Mouse (Mus musculus): ENCODE results near the gene Npas2. TPM values are rescaled to one million over a fixed set of nuclear protein-coding genes. Genes with fewer than 3 reads are reported as not detected.
A peak's percentile ranks its signal among the peaks of the same experiment; 100 is the strongest.

The Npas2 gene
- total and polyA plus RNA-seq, 2 experiments from 2014 or later = 3.5 to 3.7 TPM

DNA sequence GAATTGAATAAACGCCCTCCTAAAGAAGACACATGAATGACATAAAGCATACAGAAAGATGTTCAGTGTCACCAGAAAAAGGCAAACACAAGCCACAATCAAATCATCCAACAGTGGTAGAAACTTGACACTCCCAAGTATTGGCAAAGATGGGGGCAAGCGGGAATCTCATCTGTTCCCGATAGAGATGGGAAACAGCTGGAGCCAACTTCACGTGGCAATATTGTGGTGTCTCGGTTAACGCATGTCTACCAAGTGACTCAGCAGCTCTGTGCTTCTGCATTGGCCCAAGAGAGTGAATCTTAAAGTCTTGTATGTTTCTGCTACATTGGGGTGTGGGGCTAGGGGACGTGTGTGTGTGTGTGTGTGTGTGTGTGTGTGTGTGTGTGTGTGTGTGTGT lies 89.8 kb downstream of the Npas2 start:
- no peak overlapping the region for H3K4me2 ChIP-seq (ENCODE audit: low read depth, low read length)
- H3K4me1 ChIP-seq (ENCODE audit: control insufficient read depth, insufficient read depth) = peaks cover 55% of the 10 kb centered on the region
- no peak overlapping the region for H3K27ac ChIP-seq (ENCODE audit: low read depth)
- no peak overlapping the region for H3K9ac ChIP-seq (replicated peaks; ENCODE audit: low read depth, low read length)
- H3K36me3 ChIP-seq (replicated peaks; ENCODE audit: control insufficient read depth, insufficient read depth, low read length) = no peaks in the 10 kb centered on the region
- no peak for DNase-seq (ENCODE audit: low spot score)
- H3K27me3 ChIP-seq (ENCODE audit: control insufficient read depth, insufficient read depth, low read length) = no peaks in the 10 kb centered on the region
- no peaks in the 10 kb centered on the region for H3K9me3 ChIP-seq (replicated peaks; ENCODE audit: control insufficient read depth, low read length)
- 82% methylated on average over 7 of the region's 7 CpGs for WGBS
- no peak overlapping the region for H3K4me3 ChIP-seq (ENCODE audit: low read depth, low read length)
- no peak for ATAC-seq (ENCODE audit: insufficient read depth, low read depth)
- no peak for TF ChIP-seq EP300 (IDR thresholded peaks at IDR 0.05; ENCODE audit: low read depth)
- no peak for TF ChIP-seq CTCF (IDR thresholded peaks at IDR 0.05; ENCODE audit: low read depth)

DNA sequence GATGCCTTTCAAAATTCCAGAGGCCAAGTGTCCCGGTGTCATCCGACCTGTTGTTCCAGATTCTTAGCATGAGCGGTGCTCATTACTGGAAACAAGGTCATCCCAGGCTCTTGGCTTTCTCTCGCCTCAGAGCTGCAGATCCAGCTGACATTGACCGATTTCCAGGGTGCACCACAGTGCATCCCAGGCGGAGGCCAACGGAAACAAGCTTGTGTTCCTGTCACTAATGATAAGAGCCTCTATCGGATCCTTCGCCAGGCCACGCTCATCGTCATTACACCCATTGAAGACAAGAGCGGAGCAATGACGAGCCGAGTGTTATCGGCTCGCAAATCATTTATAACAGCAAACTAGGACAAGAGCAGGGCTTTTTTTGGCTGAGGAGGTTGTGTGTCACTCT lies 91.3 kb downstream of the Npas2 start:
- Histone ChIP-seq H3K4me2 (ENCODE audit: low read depth, low read length) (no peak overlapping the region), H3K36me3 (replicated peaks; ENCODE audit: control insufficient read depth, insufficient read depth, low read length) (no peaks in the 10 kb centered on the region), H3K9me3 (replicated peaks; ENCODE audit: control insufficient read depth, low read length) (no peaks in the 10 kb centered on the region), H3K27me3 (ENCODE audit: control insufficient read depth, insufficient read depth, low read length) (no peaks in the 10 kb centered on the region), H3K27ac (ENCODE audit: low read depth) (no peak overlapping the region), H3K4me1 (ENCODE audit: control insufficient read depth, insufficient read depth) (peaks cover 49% of the 10 kb centered on the region), H3K4me3 (ENCODE audit: low read depth, low read length) (no peak overlapping the region), H3K9ac (replicated peaks; ENCODE audit: low read depth, low read length) (no peak overlapping the region)
- ATAC-seq (ENCODE audit: insufficient read depth, low read depth) (no peak), DNase-seq (ENCODE audit: low spot score) (no peak)
- 55% methylated on average over 16 of the region's 16 CpGs for WGBS
- no peak for TF ChIP-seq CTCF (IDR thresholded peaks at IDR 0.05; ENCODE audit: low read depth)
- no peak for TF ChIP-seq EP300 (IDR thresholded peaks at IDR 0.05; ENCODE audit: low read depth)

DNA sequence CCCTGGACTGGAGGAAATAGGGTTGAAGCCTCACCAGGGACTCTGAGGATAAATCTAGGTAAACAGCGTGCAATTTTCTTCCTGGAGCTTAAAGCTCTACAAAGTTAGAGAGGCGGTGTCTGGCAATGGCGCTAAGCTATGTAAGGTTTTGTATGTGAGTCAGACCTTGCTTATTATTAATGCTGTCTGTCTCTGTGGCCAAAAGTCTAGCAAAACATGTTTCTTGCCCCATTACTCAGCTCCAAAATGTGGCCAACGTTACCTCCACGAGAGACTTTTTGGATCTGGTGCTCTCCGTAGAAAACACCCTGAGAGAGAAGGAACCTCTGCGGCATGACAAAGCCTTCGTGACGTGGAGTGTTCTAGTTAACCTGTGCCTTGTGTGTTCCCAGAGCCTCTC lies 93.5 kb downstream of the Npas2 start:
- no peaks in the 10 kb centered on the region for H3K27me3 ChIP-seq (ENCODE audit: control insufficient read depth, insufficient read depth, low read length)
- H3K4me3 ChIP-seq (ENCODE audit: low read depth, low read length) = no peak overlapping the region
- TF ChIP-seq CTCF (IDR thresholded peaks at IDR 0.05; ENCODE audit: low read depth) (no peak), EP300 (IDR thresholded peaks at IDR 0.05; ENCODE audit: low read depth) (no peak)
- H3K36me3 ChIP-seq (replicated peaks; ENCODE audit: control insufficient read depth, insufficient read depth, low read length) = no peaks in the 10 kb centered on the region
- 92% methylated on average over 9 of the region's 9 CpGs for WGBS
- H3K4me1 ChIP-seq (ENCODE audit: control insufficient read depth, insufficient read depth) = peaks cover 33% of the 10 kb centered on the region
- ATAC-seq (ENCODE audit: insufficient read depth, low read depth) (no peak), DNase-seq (ENCODE audit: low spot score) (no peak)
- no peak overlapping the region for H3K4me2 ChIP-seq (ENCODE audit: low read depth, low read length)
- no peak overlapping the region for H3K9ac ChIP-seq (replicated peaks; ENCODE audit: low read depth, low read length)
- H3K27ac ChIP-seq (ENCODE audit: low read depth) = peak overlapping the region; percentile 52
- H3K9me3 ChIP-seq (replicated peaks; ENCODE audit: control insufficient read depth, low read length) = no peaks in the 10 kb centered on the region

DNA sequence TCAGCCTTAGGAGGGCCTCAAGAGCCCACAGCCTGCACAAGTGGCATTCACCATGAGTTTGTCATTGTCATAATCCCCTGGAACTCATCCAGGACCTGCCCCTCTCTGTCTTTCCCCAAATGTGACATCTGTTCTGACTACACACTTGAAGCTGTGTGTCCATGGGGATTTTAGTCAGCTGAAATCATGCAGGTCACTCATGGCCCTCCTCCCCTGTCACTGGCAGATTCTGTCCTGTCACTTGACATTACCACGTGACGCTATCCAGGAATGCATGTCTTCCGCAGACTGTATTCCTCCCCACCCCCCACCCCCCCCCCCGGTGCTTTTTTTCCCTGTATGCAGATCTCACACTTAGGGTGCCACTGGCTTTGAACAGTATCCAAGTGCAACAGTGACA lies 94.3 kb downstream of the Npas2 start:
- no peaks in the 10 kb centered on the region for H3K27me3 ChIP-seq (ENCODE audit: control insufficient read depth, insufficient read depth, low read length)
- WGBS = 8% methylated on average over 4 of the region's 4 CpGs
- H3K36me3 ChIP-seq (replicated peaks; ENCODE audit: control insufficient read depth, insufficient read depth, low read length) = peaks cover 3% of the 10 kb centered on the region
- no peak overlapping the region for H3K4me2 ChIP-seq (ENCODE audit: low read depth, low read length)
- no peak overlapping the region for H3K4me3 ChIP-seq (ENCODE audit: low read depth, low read length)
- H3K27ac ChIP-seq (ENCODE audit: low read depth) = peak overlapping the region; percentile 52; the same call in 1 of the 2 replicates
- ATAC-seq (ENCODE audit: insufficient read depth, low read depth) = peak; percentile 91
- TF ChIP-seq EP300 (IDR thresholded peaks at IDR 0.05; ENCODE audit: low read depth) (0 out of 2 replicates have a peak, but pooled peaks have one; percentile 36), CTCF (IDR thresholded peaks at IDR 0.05; ENCODE audit: low read depth) (no peak)
- DNase-seq (ENCODE audit: low spot score) = peak; percentile 57
- no peak overlapping the region for H3K9ac ChIP-seq (replicated peaks; ENCODE audit: low read depth, low read length)
- no peaks in the 10 kb centered on the region for H3K9me3 ChIP-seq (replicated peaks; ENCODE audit: control insufficient read depth, low read length)
- peaks cover 35% of the 10 kb centered on the region for H3K4me1 ChIP-seq (ENCODE audit: control insufficient read depth, insufficient read depth)

DNA sequence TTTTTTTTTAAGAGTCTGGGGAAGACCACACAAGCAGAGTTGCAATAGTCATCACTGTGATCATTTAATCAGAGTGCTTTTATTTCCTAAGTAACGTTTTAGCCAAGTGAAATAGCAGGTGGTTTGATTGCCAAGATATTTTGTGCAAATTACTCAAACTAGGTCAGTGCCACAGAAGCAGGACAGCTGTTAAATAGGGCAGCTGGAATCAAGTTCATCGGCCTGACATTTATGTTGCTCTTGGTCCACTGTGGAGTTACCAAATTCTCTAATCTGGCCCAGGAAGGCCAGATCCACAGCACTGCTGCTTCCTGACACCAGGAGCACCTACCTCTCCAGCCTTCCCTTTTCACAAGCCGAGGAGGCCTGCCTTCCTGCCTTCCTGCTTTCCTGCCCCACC lies 94.9 kb downstream of the Npas2 start:
- DNase-seq (ENCODE audit: low spot score) (no peak), ATAC-seq (ENCODE audit: insufficient read depth, low read depth) (no peak)
- Histone ChIP-seq H3K27me3 (ENCODE audit: control insufficient read depth, insufficient read depth, low read length) (no peaks in the 10 kb centered on the region), H3K4me2 (ENCODE audit: low read depth, low read length) (no peak overlapping the region), H3K9me3 (replicated peaks; ENCODE audit: control insufficient read depth, low read length) (no peaks in the 10 kb centered on the region), H3K36me3 (replicated peaks; ENCODE audit: control insufficient read depth, insufficient read depth, low read length) (peaks cover 9% of the 10 kb centered on the region), H3K4me3 (ENCODE audit: low read depth, low read length) (no peak overlapping the region), H3K9ac (replicated peaks; ENCODE audit: low read depth, low read length) (no peak overlapping the region), H3K27ac (ENCODE audit: low read depth) (peak overlapping the region; percentile 26), H3K4me1 (ENCODE audit: control insufficient read depth, insufficient read depth) (peaks cover 35% of the 10 kb centered on the region)
- TF ChIP-seq EP300 (IDR thresholded peaks at IDR 0.05; ENCODE audit: low read depth) (no peak), CTCF (IDR thresholded peaks at IDR 0.05; ENCODE audit: low read depth) (no peak)
- 55% methylated on average over 3 of the region's 3 CpGs for WGBS

DNA sequence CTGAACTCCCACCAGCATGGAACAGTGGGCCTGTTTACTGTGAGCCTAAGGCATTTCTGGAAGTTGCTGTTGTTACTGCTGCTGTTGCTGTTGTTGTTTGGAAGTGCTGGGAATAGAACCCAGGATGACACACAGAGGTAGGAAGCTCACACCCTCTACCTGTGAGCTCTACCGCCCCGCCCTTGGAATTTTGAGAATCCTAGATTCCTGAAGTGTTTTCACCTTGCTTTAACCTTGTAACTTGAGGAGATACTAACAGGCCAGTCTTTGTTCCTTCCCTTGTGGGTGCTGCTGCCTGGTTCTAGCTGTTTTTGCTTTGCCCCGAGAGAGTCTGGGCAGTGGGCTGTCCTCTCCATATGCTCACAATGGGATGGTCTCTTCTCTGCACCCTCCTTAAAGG lies 98.5 kb downstream of the Npas2 start:
- Histone ChIP-seq H3K9ac (replicated peaks; ENCODE audit: low read depth, low read length) (no peak overlapping the region), H3K9me3 (replicated peaks; ENCODE audit: control insufficient read depth, low read length) (no peaks in the 10 kb centered on the region), H3K4me3 (ENCODE audit: low read depth, low read length) (no peak overlapping the region), H3K4me1 (ENCODE audit: control insufficient read depth, insufficient read depth) (peaks cover 23% of the 10 kb centered on the region), H3K4me2 (ENCODE audit: low read depth, low read length) (no peak overlapping the region), H3K27ac (ENCODE audit: low read depth) (no peak overlapping the region), H3K36me3 (replicated peaks; ENCODE audit: control insufficient read depth, insufficient read depth, low read length) (peaks cover 22% of the 10 kb centered on the region), H3K27me3 (ENCODE audit: control insufficient read depth, insufficient read depth, low read length) (no peaks in the 10 kb centered on the region)
- TF ChIP-seq CTCF (IDR thresholded peaks at IDR 0.05; ENCODE audit: low read depth) (no peak), EP300 (IDR thresholded peaks at IDR 0.05; ENCODE audit: low read depth) (no peak)
- WGBS = 50% methylated on average over 3 of the region's 3 CpGs
- DNase-seq (ENCODE audit: low spot score) = no peak
- no peak for ATAC-seq (ENCODE audit: insufficient read depth, low read depth)

Data from heart, postnatal 0 days (tissue).